Mouse (Mus musculus) small intestine, adult 2 months (tissue): ENCODE measurements around the gene Cd55b. TPM values are rescaled to one million over a fixed set of nuclear protein-coding genes. Genes with fewer than 3 reads are reported as not detected.
"Not testable (repeated sequence)": the region's sequence is repeated elsewhere in the genome, so short reads cannot be mapped to it uniquely, and the experiment has no call there.

Source experiments
- H3K27ac ChIP-seq: fragments of 200-500 bp; 2 replicates; pipeline ENCODE4 v1.5.1; 2012; ENCODE audit warnings: low read depth, low read length, control low read depth, inconsistent platforms; ENCODE audit not compliant: insufficient read depth
- H3K27me3 ChIP-seq: fragments of 200-500 bp; 2 replicates; pipeline ENCODE4 v1.6.1; 2012; ENCODE audit warnings: mild to moderate bottlenecking, moderate library complexity, low read length, inconsistent platforms; ENCODE audit not compliant: control insufficient read depth, insufficient read depth
- H3K36me3 ChIP-seq: fragments of 200-500 bp; 2 replicates; pipeline ENCODE4 v1.6.1; 2012; ENCODE audit warnings: mild to moderate bottlenecking, low read length, control low read depth, inconsistent platforms; ENCODE audit not compliant: control insufficient read depth, insufficient read depth
- H3K4me1 ChIP-seq: fragments of 200-500 bp; 2 replicates; pipeline ENCODE4 v1.6.1; 2012; ENCODE audit warnings: low read length, inconsistent platforms, mixed read lengths; ENCODE audit not compliant: control insufficient read depth, insufficient read depth, insufficient read length
- H3K4me3 ChIP-seq: fragments of 200-500 bp; 2 replicates; pipeline ENCODE4 v1.5.1; 2012; ENCODE audit warnings: low read depth, mild to moderate bottlenecking, control low read depth, inconsistent platforms, low read length, moderate library complexity
- CTCF ChIP-seq: fragments of 200-500 bp; IDR thresholded peaks from 2 replicates; pipeline ENCODE4 v1.5.1; 2012; ENCODE audit warnings: low read depth, mild to moderate bottlenecking, control low read depth, inconsistent platforms, low read length, moderate library complexity, mixed read lengths; ENCODE audit not compliant: insufficient replicate concordance, insufficient read length; ENCODE audit errors: extremely low read depth
- POLR2A ChIP-seq: fragments of 200-500 bp; IDR thresholded peaks from 2 replicates; pipeline ENCODE4 v1.6.1; 2012; ENCODE audit warnings: low read depth, mild to moderate bottlenecking, control low read depth, inconsistent platforms, low read length, moderate library complexity
- WGBS: fragments of 180-500 bp; shearing (Covaris S2); methylation state at CpG from one replicate; pipeline ENCODE4 v1.1.7; 2018; 5-methylcytosine and 5-hydroxymethylcytosine counted together
- polyA plus RNA-seq: library from polyadenylated mRNA; depleted of rRNA; stranded (reverse); fragments of >200 nt; gene quantifications from 2 replicates; pipeline ENCODE4 v1.2.3, GENCODE M21; 2012

The Cd55b gene
- polyA plus RNA-seq, 1 experiment: 0.28 TPM

DNA sequence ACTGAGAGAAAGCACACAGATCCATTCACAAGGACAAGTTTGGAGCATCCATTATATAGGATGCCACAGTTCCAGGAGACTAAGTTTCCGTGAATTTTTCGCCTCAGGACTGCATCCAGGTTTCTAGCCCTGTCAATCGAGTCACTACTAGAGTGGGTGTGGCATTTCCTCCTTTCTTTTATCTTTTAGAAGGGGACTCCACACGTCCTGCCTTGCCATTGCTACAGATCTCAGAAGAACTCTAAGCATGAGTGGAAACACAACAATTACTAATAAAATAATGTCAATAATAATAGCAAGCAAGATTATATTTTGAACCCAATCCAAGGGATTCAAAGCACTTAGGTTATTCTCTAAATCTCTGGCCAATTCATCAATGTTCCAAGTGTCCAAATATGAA, 8.1 kb upstream of the Cd55b start:
- H3K4me3 ChIP-seq: no peak overlapping the region
- H3K36me3 ChIP-seq: no peaks in the 10 kb centered on the region
- TF ChIP-seq CTCF: no peak
- no peak for TF ChIP-seq POLR2A
- no peaks in the 10 kb centered on the region for H3K27me3 ChIP-seq
- H3K27ac ChIP-seq: no peak overlapping the region
- H3K4me1 ChIP-seq: peaks cover 4% of the 10 kb centered on the region; the same call in 1 of the 2 replicates
- WGBS: 74% methylated on average over 4 of the region's 4 CpGs

GRCm38 (mm10) chr1:130428667-130429066, 5.9 kb upstream of the Cd55b start:
- H3K36me3 ChIP-seq, H3K27me3 ChIP-seq, H3K4me3 ChIP-seq, H3K4me1 ChIP-seq, H3K27ac ChIP-seq: not testable (repeated sequence)

DNA sequence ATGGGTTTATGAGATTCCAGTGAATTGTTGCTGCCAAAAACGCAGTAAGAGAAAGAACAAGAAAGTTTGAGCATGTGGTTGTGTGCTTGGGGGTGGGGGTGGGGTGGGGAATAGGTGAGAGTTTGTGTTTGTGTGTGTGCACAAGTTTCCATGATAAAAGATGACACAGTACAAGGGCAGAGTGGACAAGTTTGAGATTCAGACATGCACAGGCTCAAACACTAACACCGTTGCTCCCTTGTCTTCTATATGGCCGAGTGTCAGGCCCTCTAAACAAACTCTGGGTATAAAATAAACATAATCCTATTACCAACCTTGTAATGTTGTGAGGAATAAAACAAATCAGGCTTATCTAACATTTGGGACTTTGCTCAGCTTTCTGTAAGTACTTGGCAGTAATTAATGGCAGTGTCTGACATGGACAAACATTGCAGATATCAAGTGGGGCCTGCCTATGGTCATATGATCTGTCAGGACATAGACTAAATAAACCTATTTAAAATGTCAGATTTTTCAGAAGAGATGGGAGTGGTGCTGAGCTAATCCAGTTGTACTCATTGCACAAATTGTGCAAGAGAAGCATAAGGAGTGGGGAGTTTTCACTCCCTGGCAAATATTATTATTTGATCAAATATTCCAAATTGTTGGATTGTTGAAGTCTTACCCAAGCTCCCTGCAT, 4.5 kb upstream of the Cd55b start:
- 20% methylated on average over 3 of the region's 3 CpGs for WGBS
- not testable (repeated sequence) for H3K27ac ChIP-seq, H3K4me1 ChIP-seq, H3K4me3 ChIP-seq, H3K36me3 ChIP-seq, H3K27me3 ChIP-seq

DNA sequence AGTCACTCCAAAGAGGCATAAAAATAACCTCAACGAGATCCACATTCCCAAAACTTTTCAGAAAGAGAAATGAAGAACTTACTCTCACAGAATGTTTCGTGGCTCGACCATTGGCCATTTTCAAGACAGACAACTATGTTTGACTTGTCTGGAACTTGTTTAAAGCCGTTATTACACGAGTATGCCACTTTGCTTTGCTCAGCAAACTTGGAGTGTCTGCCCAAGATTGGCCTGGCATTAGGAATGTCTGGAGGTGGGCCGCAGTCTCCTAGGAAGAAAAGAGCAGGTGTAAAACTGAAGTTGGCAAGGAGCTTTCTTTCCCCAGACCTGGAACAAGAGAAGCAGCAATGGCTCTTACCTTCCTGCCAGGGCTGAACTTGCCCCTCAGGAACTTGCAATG, 776 bp downstream of the Cd55b start:
- H3K36me3 ChIP-seq, H3K4me1 ChIP-seq, H3K4me3 ChIP-seq, H3K27me3 ChIP-seq, H3K27ac ChIP-seq: not testable (repeated sequence)
- no CpG with 5 or more reads among the region's 6 CpGs for WGBS

DNA sequence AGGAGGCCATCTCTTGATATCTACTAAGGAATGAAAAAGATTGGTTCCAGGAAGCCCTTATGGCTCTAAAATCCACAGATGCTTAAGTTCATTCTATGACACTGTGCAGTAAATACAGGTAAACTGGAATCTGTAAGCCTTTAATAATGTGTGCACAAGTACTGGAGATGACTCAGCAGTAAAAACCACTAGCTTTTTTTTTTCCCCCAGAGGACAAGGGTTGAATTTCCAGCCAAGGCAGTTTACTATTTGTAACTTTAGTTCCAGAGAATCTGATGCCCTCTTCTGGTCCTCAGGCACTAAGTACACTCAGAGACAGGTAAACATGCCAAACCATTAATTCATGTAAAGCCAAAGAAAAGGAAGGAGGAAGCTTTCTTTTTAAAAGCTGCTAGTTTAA, 25.7 kb downstream of the Cd55b start:
- not testable (repeated sequence) for H3K27me3 ChIP-seq, H3K36me3 ChIP-seq, H3K4me3 ChIP-seq, H3K4me1 ChIP-seq, H3K27ac ChIP-seq

DNA sequence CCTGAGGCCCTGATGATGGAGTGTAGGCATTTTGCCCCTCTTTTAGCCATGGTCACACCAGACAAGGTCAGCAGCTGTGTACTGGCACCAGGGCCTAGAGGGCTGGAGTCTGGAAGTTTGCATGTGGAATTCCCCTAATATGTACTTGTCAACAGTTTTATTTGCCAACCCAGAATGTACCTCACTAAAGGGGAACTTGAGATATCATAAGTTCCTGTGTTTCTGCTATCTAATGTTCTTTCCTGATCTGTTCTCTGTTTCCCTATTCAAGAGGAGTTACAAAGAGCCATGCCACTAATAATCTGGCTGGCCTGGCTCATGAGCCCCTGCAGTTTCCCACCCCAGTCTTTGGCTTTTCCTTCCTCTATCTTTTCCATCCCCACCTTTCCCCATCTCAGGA, 35.5 kb downstream of the Cd55b start:
- not testable (repeated sequence) for H3K4me1 ChIP-seq, H3K27me3 ChIP-seq, H3K27ac ChIP-seq, H3K4me3 ChIP-seq, H3K36me3 ChIP-seq

- no peak for TF ChIP-seq CTCF
- TF ChIP-seq POLR2A: no peak
- H3K4me1 ChIP-seq: no peaks in the 10 kb centered on the region
- H3K27ac ChIP-seq: no peak overlapping the region
- no peaks in the 10 kb centered on the region for H3K36me3 ChIP-seq
- H3K27me3 ChIP-seq: no peaks in the 10 kb centered on the region
- WGBS: 79% methylated on average over 14 of the region's 14 CpGs
- H3K4me3 ChIP-seq: no peak overlapping the region
Measured at GRCm38 (mm10) chr1:130377726-130378429, 44.9 kb downstream of the Cd55b start.

- H3K27me3 ChIP-seq: no peaks in the 10 kb centered on the region
- no peaks in the 10 kb centered on the region for H3K4me1 ChIP-seq
- no peak overlapping the region for H3K4me3 ChIP-seq
- TF ChIP-seq POLR2A: no peak
- TF ChIP-seq CTCF: no peak
- H3K27ac ChIP-seq: no peak overlapping the region
- H3K36me3 ChIP-seq: no peaks in the 10 kb centered on the region
- 19% methylated on average over 3 of the region's 3 CpGs for WGBS
Measured at GRCm38 (mm10) chr1:130374173-130374785, 48.5 kb downstream of the Cd55b start.
